Mouse (Mus musculus) spleen, postnatal 36 days (tissue): ENCODE data around the gene Smad3.

Experiments
- DNase-seq, 2 experiments: peaks; one replicate each; pipeline ENCODE4 v3.0.0; 2022; ENCODE audit warnings: low spot score in 2 of 2, mixed read lengths in 1 of 2

The Smad3 gene

DNA sequence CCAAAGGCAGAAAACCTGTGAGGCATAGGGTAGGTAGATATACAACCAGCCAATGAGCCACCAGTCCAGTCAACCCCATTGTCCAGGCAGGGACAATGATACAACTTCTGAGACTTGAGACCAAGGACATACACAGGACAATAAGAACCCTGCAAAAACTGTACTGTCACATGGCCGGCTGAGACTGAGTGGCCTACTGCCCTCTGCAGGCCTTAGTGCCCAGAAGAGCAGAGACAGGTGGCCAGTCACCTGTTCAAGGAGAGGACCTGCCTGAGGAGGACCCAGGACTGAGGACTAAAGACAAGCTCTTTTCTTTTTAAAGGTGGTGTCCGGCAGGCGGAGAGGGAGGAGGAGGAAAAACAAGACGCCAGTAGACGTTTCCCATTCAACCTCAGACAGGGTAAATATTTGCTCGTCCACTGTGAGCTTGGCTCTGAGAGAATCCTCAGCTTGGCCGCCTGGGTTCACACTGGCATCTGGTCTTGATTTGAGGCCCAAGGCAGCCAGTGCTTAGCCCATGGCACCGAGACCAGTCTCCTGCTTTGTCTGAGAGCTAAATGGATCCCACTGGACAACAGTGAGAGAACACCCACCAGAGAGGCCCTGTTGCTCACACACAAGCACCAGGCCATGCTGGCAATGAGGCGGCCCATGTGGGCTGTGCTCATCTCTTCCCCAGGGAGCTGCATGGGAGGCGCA lies 56.4 kb downstream of the Smad3 start:
- DNase-seq, result no peak

DNA sequence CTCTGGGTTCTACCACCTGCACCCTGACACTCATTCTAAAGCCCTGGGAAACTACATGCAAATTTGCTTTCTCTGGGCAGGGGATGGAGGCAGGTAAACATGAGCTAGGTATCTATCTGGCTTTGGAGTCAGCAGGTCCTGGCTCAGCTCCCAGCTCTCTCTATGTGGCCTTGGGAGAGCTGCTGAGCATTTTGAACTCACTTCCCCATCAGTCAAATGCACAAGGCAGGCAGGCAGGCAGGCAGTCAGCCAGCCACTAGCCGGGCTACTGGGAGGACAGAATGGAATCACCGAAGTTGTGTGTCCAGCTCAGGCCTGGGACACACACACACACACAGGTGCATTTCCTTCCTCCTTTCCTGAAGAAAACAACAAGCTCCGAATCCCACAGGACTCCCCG lies 58.6 kb downstream of the Smad3 start:
- DNase-seq, result no peak

DNA sequence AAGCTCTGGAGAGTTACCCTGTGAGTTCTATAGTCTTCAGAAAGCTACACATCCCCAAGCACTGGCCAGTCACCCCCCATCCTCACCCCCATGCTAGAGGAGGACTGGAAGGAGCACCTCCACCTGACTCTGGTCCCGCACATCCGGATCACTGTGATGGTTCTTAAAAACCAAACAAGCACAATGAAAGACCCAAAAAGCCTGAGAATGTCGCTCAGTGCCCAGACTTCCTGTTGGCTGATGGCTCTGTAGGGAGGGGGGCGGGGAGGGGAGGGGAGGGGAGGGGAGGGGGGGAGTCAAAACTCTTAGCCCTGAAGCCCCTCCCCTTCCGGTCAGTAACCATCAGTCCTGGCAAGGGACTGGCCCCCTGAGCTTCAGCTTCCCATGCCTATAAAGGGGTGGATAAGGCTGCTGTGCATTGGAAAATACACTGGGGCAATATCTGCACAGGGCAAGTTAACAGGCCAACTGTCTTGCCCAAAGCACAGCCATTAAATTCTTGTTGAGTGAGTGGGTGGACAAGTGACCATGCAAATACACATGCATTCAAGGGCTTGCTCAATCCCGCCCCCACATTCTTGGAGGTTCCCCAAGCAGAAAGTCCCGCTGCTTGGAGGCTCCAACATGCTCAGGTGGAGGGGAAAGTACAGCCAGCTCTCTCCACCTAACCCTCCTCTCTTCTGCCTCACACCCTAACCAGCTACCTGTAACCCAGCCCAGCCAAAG lies 59.3 kb downstream of the Smad3 start:
- no peak for DNase-seq

DNA sequence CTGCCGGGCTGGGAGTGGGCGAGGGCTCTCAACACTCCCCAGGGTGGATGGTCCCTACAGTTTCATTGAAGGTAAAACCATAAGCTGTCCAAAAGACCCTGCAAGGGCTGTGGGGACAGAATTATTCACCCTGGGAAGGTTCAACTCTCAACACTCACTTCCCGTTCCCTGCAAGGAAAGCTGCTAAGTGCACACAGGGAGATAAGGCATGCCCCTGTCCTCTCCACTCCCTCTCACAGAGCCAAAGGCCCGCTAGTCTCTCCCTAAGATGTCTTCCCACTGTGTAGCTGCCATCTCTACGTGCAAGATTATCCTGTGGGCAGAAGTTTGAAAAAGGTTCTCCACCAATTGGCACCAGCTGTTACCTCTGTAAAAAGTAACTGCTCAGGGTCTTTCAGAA lies 60.2 kb downstream of the Smad3 start:
- DNase-seq, result no peak

- no peak for DNase-seq
Observed at GRCm38 (mm10) chr9:63696463-63697105, 61.2 kb downstream of the Smad3 start.

DNA sequence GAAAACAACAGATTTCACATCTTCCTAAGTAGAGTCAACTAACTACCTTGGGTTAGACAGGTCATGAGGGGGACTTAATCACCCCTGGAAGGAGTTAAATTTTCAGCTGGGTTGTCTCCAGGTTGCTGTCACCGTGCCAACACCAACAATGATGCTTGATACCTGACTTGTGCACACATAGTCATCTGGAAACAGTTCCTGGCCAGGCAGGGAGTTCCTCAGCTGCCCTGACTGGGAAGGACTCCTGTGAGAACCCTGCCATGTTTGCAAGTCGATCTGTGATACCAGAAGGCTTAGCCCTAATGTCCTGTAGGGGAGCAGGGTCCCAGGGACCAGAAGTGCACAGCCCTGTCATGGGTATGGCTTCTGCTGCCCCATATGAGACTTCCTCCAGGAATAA lies 65.8 kb downstream of the Smad3 start:
- no peak for DNase-seq

DNA sequence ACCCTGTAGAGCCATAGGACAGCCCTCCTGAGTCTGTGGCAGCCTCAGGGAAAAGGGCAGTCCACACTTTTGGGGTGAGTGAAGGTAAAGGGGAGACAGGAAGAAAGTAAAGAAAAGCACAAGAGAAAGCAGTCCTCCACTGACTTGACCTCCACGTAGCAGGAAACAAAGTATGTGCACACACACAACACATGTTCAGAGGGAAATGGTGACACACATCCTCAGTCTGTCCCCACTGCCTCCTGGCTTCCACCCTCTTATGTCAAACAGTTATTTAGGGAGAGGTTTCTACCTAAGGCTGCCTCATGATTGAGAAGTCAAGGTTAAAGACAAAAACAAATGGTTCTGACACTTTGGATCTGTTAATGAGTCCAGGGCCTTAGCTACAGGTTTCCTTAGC lies 67.3 kb downstream of the Smad3 start:
- no peak for DNase-seq

- DNase-seq, result no peak
Observed at GRCm38 (mm10) chr9:63687413-63688015, 70.3 kb downstream of the Smad3 start.

- no peak for DNase-seq
Observed at GRCm38 (mm10) chr9:63685352-63685751, 72.4 kb downstream of the Smad3 start.

DNA sequence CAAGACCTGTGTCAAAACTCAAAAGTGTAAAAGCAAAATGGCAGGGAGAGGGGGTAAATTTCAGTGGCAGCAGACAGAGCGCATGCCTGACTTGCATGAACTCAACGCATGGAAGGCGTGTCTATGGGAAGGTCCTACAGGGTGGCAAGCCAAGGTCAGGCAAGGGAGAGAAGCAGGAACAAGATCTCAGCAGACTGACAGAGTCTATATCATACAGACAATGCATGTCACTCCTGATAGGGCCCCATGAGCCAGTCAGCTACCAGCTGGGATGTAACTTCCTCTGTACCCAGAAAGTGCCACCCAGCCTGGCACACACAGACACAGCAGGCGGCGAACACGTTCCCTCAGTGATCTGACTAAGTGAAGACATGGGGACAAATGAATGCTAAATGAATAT lies 73.5 kb downstream of the Smad3 start:
- DNase-seq, result no peak

DNA sequence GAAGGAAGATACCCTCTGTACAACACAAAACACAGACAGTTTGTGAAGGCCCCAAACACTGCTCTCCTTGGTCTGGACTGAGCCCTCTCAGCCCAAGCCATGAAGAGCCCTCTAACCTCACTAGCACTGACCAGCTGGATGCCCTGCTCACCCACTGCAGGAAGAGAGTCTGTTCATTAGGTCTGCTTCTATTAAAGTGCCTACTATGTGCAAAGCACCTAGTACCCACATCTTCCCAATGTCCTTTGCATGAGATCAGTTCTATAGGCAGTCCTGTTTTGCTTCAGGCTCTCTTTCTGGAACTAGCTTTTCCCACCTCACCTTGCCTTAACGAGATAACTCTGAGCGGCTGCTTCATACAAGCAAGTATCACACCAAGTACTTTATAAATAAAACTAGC lies 74.9 kb downstream of the Smad3 start:
- DNase-seq, result no peak

GRCm38 (mm10) chr9:63682301-63682700 lies 75.5 kb downstream of the Smad3 start:
- DNase-seq, result no peak

DNA sequence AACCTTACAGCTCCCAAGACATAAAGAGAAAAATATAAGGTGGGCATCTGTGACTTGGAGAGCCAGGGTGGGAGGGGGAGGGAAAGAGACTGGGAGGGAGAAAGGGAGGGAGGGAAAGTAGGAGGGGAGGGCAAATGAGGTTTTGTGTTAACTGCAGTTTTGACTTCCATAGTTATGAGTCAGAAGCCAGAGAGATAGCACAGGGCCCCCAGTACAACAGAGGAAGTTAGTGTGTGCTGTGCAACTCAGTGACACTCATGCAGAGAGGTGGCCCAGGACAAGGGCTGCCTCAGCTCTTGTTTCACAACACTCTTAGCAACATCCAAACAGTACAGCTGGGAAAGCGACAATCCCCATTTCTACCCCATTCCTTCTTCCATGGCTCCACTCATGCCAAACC lies 79.7 kb downstream of the Smad3 start:
- DNase-seq, result no peak

DNA sequence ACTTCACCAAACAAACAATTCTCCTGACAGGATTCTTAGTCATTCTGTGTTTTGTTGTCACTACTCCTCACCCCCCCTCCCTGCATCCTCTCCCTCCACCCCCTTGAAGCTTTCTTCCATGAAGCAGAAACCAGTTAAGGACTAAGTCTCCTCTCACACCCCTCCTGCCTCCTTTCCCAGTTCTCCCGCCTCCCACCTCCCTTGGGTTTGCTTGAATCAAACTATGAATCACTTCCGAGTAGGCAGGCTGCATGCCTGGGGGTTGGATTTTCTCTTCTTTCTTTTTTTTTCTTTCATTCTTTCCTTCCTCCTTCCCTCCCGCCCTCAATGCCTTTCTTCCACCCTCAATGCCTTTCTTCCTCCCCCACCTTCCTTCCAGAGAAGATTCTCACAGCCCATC lies 80.2 kb downstream of the Smad3 start:
- DNase-seq, result no peak

DNA sequence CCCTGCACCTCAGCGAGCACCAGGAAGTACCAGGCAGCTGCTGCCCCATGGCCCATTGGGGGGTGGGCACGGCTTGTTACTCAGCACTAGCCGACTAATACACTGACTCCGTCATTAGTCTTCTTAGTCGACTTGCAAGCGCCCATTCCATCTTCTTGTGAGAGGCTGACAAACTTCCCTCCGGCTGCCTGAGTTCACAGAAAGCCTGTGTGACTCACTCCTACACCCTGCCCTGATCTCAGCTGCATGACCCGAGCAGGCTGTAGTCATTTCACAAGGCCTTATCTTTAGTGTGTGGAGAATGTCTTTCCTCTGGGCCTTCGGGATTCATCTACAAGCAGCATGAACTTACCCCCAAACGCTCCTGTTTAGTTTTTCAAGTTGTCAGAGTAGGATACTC lies 83.2 kb downstream of the Smad3 start:
- DNase-seq, result no peak

DNA sequence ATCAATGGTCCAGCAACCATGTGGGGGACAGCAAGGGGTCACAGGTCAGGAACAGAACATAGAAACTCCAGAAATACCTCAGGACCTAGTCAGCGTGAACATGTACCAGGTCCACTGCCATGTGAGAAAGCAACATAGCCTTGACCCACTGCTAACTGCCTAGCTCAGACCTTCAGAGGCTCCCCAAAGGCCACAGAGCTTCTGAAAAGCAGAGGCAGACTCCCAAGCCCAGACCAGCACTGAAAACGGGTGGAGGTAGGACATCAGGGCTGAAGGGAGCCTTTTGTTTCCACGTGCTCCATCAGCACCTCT lies 84.3 kb downstream of the Smad3 start:
- DNase-seq, result no peak

- no peak for DNase-seq
Observed at GRCm38 (mm10) chr9:63672797-63673493, 84.8 kb downstream of the Smad3 start.

DNA sequence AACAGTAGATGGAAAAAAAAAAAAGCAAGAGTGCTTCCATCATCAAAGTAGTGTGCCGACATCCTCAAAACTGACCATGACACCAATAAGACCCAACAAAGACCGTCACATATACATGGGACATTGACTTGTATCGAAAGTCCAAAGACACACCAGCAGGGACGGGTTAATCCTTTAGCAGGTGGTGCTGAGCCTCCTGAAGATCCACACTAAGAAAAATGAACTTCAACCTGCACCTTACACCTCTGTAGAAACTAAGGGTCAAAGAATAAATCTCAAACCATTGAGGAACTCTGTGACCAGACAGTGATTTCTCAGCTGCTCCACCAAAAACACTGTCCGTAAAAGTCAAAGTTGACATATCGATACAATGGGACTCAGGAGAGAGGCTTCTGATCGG lies 88.0 kb downstream of the Smad3 start:
- DNase-seq, result no peak

GRCm38 (mm10) chr9:63668621-63669020 lies 89.2 kb downstream of the Smad3 start:
- DNase-seq, result no peak

GRCm38 (mm10) chr9:63667373-63667724 lies 90.4 kb downstream of the Smad3 start:
- no peak for DNase-seq

- no peak for DNase-seq
Observed at GRCm38 (mm10) chr9:63666612-63667372, 91.0 kb downstream of the Smad3 start.
